Mouse (Mus musculus) heart, adult 8-10 months (tissue): ENCODE data around the gene Fa2h. TPM values are rescaled to one million over a fixed set of nuclear protein-coding genes. Genes with fewer than 3 reads are reported as not detected.

ENCODE experiments used
- DNase-seq: peaks from one replicate; pipeline ENCODE4 v3.0.0; 2022; ENCODE audit warnings: low spot score
- total RNA-seq, 4 experiments: library from RNA; stranded (reverse); gene quantifications; 2 replicates each; pipeline ENCODE4 v1.2.4; 2022

Fa2h gene
- total RNA-seq, 4 experiments from 2014 or later: 0.16 to 0.69 (median 0.21) TPM

GRCm38 (mm10) chr8:111299821-111300568 is 93.6 kb downstream of the Fa2h start, which contains the start of gene Rfwd3:
TSS of gene Rfwd3 (minus strand) at chr8:111300222.
- DNase-seq: peak; percentile 97

GRCm38 (mm10) chr8:111299363-111299820 is 94.2 kb downstream of the Fa2h start:
- no peak for DNase-seq

GRCm38 (mm10) chr8:111298011-111298410 is 95.6 kb downstream of the Fa2h start:
- DNase-seq: no peak

Other genes starting within 250 kb of the Fa2h start
- gene Glg1, start 134.6 kb downstream of the Fa2h start, total RNA-seq: 100 to 1,000 TPM in 1 of 4 experiments, 10 to 100 TPM in 3; 87.4 to 103 (median 96.6) TPM
- gene Rfwd3, start 93.6 kb downstream of the Fa2h start, total RNA-seq: 10 to 100 TPM; 17.3 to 22.2 (median 19.4) TPM
- 1 to 10 TPM; 1.8 to 3.0 (median 2.6) TPM for gene Mlkl, start 55.6 kb downstream of the Fa2h start, total RNA-seq
- 1 to 10 TPM; 6.5 to 7.4 (median 7.0) TPM for gene Wdr59, start 128.3 kb upstream of the Fa2h start, total RNA-seq
- gene Znrf1, start 142.3 kb upstream of the Fa2h start, total RNA-seq: 10 to 100 TPM; 52.7 to 71.3 (median 59.2) TPM
- 10 to 100 TPM; 48.8 to 58.2 (median 54.8) TPM for gene Ldhd, start 236.6 kb upstream of the Fa2h start, total RNA-seq
- gene Zfp1, start 249.6 kb upstream of the Fa2h start, total RNA-seq: 1 to 10 TPM; 5.6 to 8.6 (median 8.1) TPM